Mouse (Mus musculus): ENCODE measurements at regions not wholly inside any gene's neighbourhood (a gene's known extent, or its start where the extent isn't known, plus 50 kb on each side); places are given as distances from the start of the nearest gene placed in this dataset.

DNA sequence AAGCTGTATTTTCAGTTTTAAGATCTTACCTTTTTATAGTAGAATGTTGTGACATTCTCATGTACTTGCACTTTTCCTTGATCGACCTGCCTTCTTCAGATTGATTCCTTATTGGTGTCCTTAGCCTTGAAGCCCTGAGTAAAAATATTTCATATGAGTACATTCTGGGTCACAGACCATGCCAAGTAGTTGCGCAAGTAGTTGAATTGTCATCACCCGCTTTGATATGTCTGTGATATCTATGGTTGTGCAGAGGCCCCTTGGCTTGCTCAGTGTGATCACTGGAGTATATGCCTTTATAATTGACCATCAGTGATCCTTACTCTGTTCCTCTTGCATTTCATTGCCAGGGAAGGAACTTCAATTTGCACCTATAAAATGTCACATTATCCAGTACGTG, 131.1 kb upstream of the Reg3g start:
- in situ Hi-C loops (cut with MboI; ENCODE audit: low pct_unique_long_range_greater_than_20kb in 1 of 2, low sequenced_read_pairs in 2 of 2, unreplicated experiment in 1 of 2), result no loop called here

DNA sequence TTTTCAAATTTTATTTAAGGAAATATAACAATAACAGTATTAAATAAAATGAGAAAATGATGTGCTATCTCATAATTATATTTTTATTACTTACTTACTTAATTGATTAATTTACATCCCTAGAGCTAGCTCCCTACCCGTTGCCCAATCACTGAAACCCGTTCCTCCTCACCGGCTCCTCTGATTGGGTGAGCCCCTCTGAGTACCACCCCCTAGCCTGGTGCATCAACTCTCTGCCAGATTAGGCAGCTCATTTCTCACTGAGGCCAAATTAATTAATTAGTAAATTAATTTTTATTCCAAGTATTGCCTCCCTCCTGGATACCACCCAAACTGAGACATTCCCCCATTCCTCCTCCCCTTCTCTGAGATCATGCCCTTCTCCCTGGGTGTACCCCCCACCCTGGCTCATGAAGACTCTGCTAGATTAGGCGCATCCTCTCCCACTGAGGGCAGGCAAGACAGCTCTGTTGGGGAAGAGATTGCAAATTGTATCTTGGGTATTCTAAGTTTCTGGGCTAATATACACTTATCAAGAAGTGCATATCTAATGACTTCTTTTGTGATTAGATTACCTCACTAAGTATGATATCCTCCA, 101.4 kb upstream of the Reg3g start:
- in situ Hi-C loops (cut with MboI; ENCODE audit: low pct_unique_long_range_greater_than_20kb in 1 of 2, low sequenced_read_pairs in 2 of 2, unreplicated experiment in 1 of 2), result no loop called here

GRCm38 (mm10) chr6:78553008-78553698, 84.5 kb upstream of the Reg3g start:
- in situ Hi-C loops (cut with MboI; ENCODE audit: low pct_unique_long_range_greater_than_20kb in 1 of 2, low sequenced_read_pairs in 2 of 2, unreplicated experiment in 1 of 2), result no loop called here

DNA sequence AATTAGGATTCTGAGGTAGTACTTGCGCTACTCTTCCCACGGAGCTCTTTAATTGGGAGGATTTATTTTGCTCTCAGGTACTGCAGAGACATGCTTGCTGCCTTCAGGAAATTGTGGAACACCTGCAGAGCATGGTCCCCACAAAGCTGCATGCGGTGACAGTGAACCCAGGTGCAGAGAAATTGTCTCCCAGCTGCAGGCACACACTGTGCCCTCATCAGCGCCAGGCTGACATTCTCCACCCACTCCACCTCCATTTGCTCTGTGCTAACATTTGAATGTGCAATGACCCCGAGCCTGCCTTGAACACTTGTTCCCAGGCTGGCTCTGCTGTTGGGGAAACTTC, 83.7 kb upstream of the Reg3g start:
- in situ Hi-C loops (cut with MboI; ENCODE audit: low pct_unique_long_range_greater_than_20kb in 1 of 2, low sequenced_read_pairs in 2 of 2, unreplicated experiment in 1 of 2), result no loop called here

- in situ Hi-C loops (cut with MboI; ENCODE audit: low pct_unique_long_range_greater_than_20kb in 1 of 2, low sequenced_read_pairs in 2 of 2, unreplicated experiment in 1 of 2), result no loop called here
Measured at GRCm38 (mm10) chr6:78551666-78552352, 83.1 kb upstream of the Reg3g start.

DNA sequence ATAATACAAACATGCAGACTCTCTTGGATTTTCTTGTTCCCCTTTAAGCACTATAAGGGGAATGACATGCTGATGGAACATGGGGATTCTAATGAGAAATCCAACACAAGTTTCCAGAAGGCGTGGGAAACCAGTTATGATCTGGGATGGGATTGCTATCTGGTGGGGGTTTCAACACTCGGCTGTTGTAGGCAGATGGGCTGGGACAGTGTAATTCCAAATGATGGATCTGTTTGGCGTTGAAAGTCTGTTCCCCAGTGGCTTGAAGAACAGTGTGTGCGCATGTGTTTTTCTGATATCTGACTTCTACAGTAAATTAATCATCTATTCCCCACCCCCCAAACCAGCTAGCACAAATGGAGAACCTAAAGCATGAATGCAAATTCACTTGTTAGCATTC, 79.8 kb upstream of the Reg3g start:
- in situ Hi-C loops (cut with MboI; ENCODE audit: low pct_unique_long_range_greater_than_20kb in 1 of 2, low sequenced_read_pairs in 2 of 2, unreplicated experiment in 1 of 2), result loop anchor here (25.0 kb wide), 2 partner anchors 214 to 1064 kb away; no protein-coding TSS in a partner anchor

DNA sequence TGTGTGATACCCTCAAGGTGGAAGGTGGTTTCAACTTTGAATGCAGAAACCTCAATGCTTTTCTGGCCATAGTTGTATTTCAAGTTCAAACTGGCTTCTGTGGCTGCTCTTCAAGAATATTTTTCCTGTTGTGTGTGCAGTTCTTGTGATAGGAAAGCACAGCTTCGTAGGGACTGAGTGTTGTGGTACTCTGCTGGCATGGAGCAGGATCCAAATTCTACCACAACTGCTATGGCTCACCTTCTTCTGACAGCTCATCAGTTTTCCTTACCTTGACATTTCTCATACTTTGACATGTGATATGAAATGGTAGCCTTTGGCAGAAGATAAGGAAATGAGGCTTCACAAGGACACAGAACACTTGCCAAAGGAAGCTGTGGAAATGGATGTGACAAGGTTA, 79.0 kb upstream of the Reg3g start:
- in situ Hi-C loops (cut with MboI; ENCODE audit: low pct_unique_long_range_greater_than_20kb in 1 of 2, low sequenced_read_pairs in 2 of 2, unreplicated experiment in 1 of 2), result loop anchor here (25.0 kb wide), 2 partner anchors 215 to 1065 kb away; no protein-coding TSS in a partner anchor

GRCm38 (mm10) chr6:78544238-78544637, 75.6 kb upstream of the Reg3g start:
- in situ Hi-C loops (cut with MboI; ENCODE audit: low pct_unique_long_range_greater_than_20kb in 1 of 2, low sequenced_read_pairs in 2 of 2, unreplicated experiment in 1 of 2), result loop anchor here (25.0 kb wide), 2 partner anchors 218 to 1068 kb away; no protein-coding TSS in a partner anchor

DNA sequence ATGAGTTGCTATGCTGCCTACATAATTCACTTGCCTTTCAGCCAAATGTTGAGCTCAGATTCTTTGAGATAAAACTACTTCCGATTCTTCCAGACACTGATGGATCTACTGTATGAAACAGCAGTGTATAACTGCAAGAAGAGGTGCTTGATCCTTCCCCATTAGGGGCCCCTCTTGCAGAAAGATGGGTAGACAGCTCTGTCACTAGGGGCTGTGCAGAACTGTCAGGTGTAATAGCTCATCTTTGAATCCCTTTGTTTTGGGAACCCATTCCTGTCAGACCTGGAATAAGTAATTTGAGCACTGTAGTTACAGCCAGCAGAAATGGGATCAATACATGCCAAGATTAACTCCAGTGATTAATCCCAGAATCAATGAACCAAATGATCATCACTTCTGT, 68.8 kb upstream of the Reg3g start:
- in situ Hi-C loops (cut with MboI; ENCODE audit: low pct_unique_long_range_greater_than_20kb in 1 of 2, low sequenced_read_pairs in 2 of 2, unreplicated experiment in 1 of 2), result loop anchor here (25.0 kb wide), 2 partner anchors 225 to 1075 kb away; no protein-coding TSS in a partner anchor

DNA sequence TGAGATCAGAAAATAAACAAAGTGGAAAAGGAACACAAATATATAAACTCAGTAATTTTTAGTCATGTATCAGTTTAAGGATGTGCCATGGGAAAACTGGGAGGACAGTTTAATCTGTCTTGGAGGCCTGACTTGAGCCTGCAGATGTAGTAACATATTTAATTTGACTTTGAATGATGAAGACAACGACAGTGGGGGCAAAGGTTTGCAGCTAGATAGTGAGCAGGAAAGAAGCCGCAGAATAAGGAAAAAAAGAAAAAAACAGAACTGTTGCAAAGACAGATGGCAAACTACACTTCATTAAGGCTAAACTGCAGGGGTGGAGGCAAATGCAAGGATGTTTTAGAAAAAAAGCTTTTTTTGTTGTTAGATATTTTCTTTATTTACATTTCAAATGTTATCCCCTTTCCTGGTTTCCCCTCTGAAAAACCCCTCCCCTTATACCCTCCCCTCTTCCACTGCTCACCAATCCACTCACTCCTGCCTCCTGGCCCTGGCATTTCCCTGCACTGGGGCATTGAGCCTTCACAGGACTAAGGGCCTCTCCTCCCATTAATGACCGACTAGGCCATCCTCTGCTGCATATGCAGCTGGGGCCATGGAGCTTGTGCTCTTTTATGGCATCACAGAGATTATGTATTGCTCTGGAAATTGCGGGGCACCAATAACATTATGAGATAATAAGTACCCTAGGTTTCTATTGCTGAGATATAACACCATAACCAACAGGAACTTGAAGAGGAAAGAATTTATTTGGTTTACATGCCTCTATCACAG, 58.5 kb upstream of the Reg3g start:
- in situ Hi-C loops (cut with MboI; ENCODE audit: low pct_unique_long_range_greater_than_20kb in 1 of 2, low sequenced_read_pairs in 2 of 2, unreplicated experiment in 1 of 2), result loop anchor here (25.0 kb wide), 2 partner anchors 235 to 1085 kb away; no protein-coding TSS in a partner anchor

Data from mouse embryonic stem cell (cell line).